Mouse (Mus musculus): ENCODE results near the gene Bpifc.

- TF ChIP-seq CTCF (IDR thresholded peaks at IDR 0.05; ENCODE audit: borderline replicate concordance, extremely low read depth, insufficient read depth, insufficient read length) (no peak), POLR2A (IDR thresholded peaks at IDR 0.05; ENCODE audit: borderline replicate concordance, extremely low read depth, insufficient read depth, insufficient read length, poor library complexity, severe bottlenecking) (no peak)
These were observed 6.1 kb upstream of the Bpifc start for GRCm38 (mm10) chr10:86017781-86018180.
